Mouse (Mus musculus) testis, postnatal 10 days (tissue): ENCODE data around the gene Ptpn1.

Source experiments
- DNase-seq: peaks from one replicate; pipeline ENCODE4 v3.0.0; 2021; ENCODE audit warnings: low spot score

Ptpn1 gene

DNA sequence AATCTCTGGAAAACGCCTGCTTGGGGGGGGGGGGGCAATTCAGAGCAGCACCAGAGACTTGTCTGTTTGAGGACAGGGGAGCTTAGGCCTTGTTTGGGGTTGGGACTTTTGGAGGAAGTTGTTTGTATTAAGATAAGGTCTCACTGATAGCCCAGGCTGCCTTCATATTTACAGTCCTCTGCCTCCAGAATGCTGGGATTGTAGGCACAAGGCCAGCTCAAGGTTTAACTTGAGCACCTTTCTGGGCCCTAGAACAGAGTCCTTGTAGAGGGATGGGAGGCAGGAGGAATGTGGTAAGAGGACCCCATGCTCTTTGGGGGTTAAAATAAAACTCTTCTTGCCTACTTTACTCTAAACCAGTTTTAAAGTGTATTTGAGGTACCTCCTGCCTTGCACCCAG, 41.0 kb downstream of the Ptpn1 start:
- no peak for DNase-seq

GRCm38 (mm10) chr2:167975746-167976145, 43.9 kb downstream of the Ptpn1 start:
- DNase-seq, result no peak

DNA sequence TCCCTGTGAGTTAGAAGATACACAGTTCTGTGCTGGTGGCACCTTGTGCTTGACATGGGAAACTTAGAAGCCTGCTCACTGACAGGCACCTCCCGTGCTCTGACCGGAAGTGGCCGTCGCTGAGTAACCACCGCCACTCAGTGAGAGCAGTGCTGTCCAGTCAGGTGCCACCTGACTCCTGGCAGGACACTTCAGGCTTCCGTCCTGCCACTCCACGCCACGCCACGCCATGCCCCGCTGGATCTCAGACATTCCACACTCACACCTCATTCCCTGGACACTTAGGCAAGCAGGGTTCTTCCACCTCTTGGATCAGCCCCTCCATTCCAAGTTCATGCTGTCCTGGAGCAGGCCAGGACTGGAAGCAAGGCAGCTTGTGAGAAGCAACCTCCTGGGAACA, 46.4 kb downstream of the Ptpn1 start:
- no peak for DNase-seq

- DNase-seq, result no peak
These were observed 48.5 kb downstream of the Ptpn1 start for GRCm38 (mm10) chr2:167980391-167980790.

GRCm38 (mm10) chr2:167982646-167983045, 50.8 kb downstream of the Ptpn1 start:
- peak; percentile 65 for DNase-seq

GRCm38 (mm10) chr2:167984371-167984770, 52.5 kb downstream of the Ptpn1 start:
- no peak for DNase-seq

GRCm38 (mm10) chr2:167984946-167985345, 53.1 kb downstream of the Ptpn1 start:
- no peak for DNase-seq

DNA sequence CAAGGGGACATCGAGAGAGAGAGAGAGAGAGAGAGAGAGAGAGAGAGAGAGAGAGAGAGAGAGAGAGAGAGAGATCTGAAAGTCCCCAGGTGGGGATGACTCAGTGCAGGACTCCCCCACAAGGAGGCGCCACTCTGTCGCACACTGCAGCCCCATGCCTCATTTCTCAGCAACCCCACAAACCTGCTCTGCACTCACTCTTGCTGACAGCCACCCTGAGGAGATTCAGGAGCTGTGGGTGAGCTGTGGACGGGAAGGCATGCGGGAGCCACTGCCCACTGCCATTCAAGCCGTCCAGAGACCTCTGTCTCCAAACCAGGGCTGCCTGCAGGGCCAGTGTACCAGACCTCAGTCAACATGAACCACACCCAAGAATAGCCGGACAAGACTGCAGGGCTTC, 54.9 kb downstream of the Ptpn1 start:
- peak; percentile 76 for DNase-seq

GRCm38 (mm10) chr2:167987640-167988039, 55.8 kb downstream of the Ptpn1 start:
- no peak for DNase-seq

DNA sequence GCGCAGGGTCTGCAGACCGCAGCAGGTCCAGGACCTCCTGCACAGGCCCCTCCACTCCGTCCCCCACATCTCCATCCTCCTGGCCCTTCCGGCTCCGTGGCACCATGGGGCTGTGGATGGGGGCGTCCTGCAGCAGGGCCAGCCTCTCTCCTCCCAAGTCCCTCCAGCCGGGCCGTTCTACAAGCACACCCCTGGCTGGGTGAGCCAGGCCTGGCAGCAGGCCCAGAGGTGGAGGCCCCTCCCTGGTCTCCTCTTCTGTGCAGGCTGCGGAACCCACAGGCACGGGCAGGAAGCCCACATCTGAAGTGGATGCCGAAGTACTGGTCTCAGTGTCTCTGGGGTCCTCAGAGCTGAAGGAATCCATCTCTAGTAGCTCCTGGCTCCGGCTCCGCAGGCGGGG, 57.5 kb downstream of the Ptpn1 start:
- peak; percentile 77 for DNase-seq

- no peak for DNase-seq
These were observed 61.4 kb downstream of the Ptpn1 start for GRCm38 (mm10) chr2:167993260-167993659.

DNA sequence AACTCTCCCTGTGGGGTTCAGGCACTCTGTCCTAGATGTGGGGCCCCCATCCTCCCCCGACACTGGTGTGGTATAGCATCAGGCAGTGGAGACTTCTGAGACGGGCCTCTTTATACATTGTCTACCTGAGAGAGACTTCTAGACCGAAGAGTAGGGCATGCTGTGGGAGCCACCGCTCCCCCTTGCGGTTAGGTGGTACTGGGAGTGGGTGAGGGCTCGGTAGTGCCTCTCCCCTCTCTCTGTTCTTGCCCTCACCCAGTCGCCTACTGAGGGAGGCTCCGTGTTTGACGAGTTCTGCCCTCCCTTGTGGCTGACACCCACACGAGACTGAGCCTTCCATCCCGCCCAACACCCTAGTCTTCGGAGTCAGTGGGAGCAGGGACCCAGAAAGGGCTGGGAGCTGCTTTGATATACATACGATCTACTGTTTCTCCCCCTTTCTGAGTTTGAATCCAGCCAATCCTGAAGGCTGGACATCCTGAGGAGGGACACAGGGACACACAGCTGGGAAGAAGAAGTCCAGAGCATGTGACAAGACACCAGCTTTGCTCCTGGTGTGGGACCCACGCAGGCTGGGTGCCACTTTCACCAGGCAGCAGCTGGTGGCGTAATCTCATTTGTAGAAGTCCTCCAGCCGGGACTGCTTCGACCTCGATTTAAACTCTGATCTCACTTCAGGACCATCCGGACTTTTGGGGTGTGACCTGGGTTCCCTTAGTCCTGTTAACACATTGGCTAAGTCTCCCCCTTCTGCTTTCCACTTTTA, 64.2 kb downstream of the Ptpn1 start:
- no peak for DNase-seq

- DNase-seq, result no peak
These were observed 64.9 kb downstream of the Ptpn1 start for GRCm38 (mm10) chr2:167996672-167997215.

DNA sequence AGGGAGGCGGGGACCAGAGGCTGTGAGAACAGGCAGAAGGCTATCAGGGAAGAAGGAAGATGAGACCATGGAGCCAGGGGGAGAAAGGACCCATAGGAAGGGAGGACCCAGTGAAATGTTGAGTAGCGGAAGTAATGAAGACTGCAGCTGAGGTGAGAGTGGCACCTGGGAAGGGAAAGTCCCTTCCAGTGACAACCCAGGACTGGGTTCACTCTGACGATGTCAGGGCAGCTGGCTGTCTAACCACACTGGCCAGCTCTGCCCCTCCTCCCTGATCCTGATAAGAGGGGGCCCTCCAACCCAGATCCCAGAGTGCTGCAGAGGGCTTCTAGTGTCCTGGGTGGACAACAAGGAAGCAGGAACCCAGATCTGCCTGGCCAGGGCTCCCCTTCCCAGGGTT, 65.7 kb downstream of the Ptpn1 start:
- DNase-seq, result no peak

- no peak for DNase-seq
These were observed 67.4 kb downstream of the Ptpn1 start for GRCm38 (mm10) chr2:167999145-167999743.

- no peak for DNase-seq
These were observed 70.3 kb downstream of the Ptpn1 start for GRCm38 (mm10) chr2:168002188-168002587.

DNA sequence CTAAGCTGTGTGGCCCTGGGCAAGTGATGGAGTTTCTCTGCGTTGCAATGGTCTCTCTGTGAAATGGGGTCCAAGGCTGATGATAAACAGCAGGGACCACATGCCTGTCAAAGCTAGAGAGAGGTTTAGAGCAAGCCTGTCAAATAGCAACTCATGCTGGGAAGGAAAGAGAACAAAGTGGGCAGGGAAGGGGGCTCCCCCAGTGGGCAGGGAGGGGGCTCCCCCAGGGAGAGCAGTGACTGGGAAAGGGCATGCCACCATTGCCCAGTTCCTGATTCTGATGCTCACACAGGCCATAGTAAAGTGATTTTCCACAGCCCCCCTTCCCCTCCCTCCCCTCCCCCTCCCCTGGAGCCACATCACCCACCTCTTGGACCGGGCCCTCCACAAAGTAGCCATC, 71.0 kb downstream of the Ptpn1 start:
- DNase-seq, result no peak

DNA sequence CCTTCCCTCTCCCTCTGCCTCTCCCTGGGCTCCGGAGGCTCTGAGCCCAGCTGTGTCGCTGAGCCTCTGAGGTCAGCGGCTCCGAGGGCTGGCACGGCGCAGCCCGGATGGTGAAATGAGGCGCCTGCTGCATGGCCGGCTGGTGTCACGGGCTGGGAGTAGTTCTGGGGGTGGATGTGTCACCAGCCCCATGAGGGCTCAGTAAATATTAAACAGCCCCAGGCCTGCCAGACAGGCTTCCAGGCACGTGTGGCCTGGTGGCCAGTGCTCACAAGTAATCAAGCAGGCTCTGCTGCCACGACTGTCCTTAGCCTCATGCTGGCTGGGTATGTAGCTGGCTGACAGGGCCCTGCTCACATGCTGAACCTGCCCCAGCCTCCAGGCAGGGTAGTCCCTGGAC, 71.6 kb downstream of the Ptpn1 start:
- DNase-seq, result no peak

GRCm38 (mm10) chr2:168004369-168004768, 72.5 kb downstream of the Ptpn1 start:
- no peak for DNase-seq

- no peak for DNase-seq
These were observed 73.1 kb downstream of the Ptpn1 start for GRCm38 (mm10) chr2:168005005-168005404.

DNA sequence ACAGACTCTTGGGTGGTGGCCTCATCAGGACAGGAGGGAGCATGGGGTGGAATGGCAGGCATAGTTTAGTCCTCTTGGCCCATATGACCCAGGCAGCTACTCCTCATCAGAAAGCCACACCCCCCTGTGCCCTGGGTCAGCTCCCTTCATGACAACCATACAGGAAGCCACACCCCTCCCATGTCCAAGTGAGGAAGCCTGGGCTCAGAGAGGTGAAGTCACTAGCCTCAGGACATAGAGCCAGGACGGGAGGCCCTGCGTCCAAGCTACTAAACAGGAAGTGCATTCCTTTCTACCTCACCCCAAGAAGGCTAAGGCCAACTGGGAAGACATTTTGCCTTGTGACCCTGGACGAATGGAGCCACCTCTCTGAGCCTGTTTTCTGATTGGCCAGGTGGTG, 73.8 kb downstream of the Ptpn1 start:
- no peak for DNase-seq

DNA sequence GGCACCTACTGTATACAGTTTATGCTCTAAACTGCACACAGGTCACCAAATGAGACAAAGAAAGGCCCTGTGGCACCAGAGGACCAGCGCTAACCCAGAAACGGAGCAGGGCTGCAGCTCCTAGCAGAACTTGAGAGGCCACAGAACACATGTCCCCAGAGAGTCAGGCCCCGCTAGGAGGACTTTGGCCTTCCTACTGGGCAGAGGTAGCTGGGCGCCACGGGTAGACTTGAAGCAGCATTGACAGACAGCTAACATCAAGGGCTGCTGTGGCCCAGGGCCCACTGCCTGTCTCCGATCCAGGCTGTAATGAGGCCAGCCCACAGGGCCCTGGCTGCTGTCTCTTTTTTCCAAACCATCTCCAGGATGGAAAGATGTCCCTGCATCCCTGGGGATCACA, 74.6 kb downstream of the Ptpn1 start:
- DNase-seq, result no peak

GRCm38 (mm10) chr2:168008132-168008531, 76.3 kb downstream of the Ptpn1 start:
- DNase-seq, result no peak
